Mouse (Mus musculus): Measurements from ENCODE around the gene Plekhs1. TPM values are rescaled to one million over a fixed set of nuclear protein-coding genes. Genes with fewer than 3 reads are reported as not detected.

Gene Plekhs1
- total and polyA plus RNA-seq, 2 experiments from 2014 or later, result 0.05 to 0.31 TPM

DNA sequence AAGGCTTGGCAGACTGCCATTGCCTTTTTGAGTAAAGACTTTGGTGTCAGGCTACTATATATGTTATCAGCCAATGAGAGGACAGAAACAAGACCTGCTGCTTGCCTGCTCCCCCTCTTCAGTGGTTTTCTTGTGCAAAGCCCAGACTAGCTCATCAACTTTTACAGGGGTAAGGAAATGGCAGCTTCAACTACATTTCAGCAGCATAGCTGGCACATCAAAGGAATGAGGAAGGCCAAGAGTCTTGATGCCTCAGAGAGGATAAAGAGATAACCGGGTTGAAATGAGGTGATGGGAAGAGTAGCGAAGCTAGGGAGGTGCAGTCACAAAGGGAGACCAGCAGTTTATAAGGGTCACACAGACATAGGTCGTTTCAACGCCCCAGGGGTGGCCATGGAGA is 3.9 kb upstream of the Plekhs1 start:
- DNase-seq (ENCODE audit: low spot score) (no peak), ATAC-seq (ENCODE audit: insufficient read depth, low read depth) (no peak)
- H3K9ac ChIP-seq (replicated peaks; ENCODE audit: low read depth, low read length), result no peak overlapping the region
- H3K4me1 ChIP-seq (ENCODE audit: control insufficient read depth, insufficient read depth), result no peaks in the 10 kb centered on the region
- no peak for TF ChIP-seq EP300 (IDR thresholded peaks at IDR 0.05; ENCODE audit: low read depth)
- no peak for TF ChIP-seq CTCF (IDR thresholded peaks at IDR 0.05; ENCODE audit: low read depth)
- no peaks in the 10 kb centered on the region for H3K9me3 ChIP-seq (replicated peaks; ENCODE audit: control insufficient read depth, low read length)
- no peaks in the 10 kb centered on the region for H3K36me3 ChIP-seq (replicated peaks; ENCODE audit: control insufficient read depth, insufficient read depth, low read length)
- WGBS, result 65% methylated on average over 4 of the region's 4 CpGs
- H3K27me3 ChIP-seq (ENCODE audit: control insufficient read depth, insufficient read depth, low read length), result no peaks in the 10 kb centered on the region
- no peak overlapping the region for H3K4me2 ChIP-seq (ENCODE audit: low read depth, low read length)
- H3K4me3 ChIP-seq (ENCODE audit: low read depth, low read length), result no peak overlapping the region
- no peak overlapping the region for H3K27ac ChIP-seq (ENCODE audit: low read depth)

DNA sequence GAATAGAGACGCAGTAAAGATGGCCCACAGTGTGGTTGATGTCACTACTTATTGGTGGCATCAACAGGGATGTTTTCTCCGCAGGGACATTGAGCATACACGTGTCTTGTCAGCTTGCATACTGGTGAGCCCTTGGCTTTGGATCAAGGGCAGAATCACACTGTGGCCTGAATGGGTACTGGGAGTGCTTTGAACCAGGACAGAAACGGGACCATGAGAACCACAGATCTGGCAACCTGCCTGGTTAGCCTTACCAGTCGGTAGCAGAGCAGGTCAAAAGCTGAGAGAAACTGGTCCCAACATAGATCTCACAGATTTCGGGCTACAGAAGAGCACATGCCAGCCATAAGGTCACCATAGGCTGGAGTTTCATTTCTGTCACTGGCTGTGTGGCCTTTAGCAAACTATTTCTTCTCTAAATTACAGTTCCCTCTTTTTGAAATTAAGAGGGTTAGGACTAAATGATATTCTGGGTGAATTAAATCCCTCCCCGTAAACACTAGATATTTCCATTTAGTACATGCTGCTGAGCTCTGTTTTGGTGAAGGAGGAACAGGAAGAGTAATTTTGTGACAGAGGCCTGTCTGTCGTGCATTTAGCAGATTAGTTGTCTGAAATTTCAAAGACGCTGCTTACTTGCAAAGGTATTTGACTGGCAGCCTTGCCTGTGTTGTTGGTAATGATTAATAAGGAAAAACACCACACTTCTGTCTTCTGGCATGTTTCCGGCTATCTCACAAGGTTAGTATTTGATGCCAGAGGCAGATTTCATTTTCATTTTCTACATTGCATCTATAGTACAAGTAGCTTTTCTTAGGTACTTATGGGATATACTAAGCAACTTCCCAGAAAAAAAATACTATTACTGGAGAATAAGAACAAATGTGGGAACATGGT is 2.0 kb upstream of the Plekhs1 start:
- Histone ChIP-seq H3K9ac (replicated peaks; ENCODE audit: low read depth, low read length) (no peak overlapping the region), H3K27ac (ENCODE audit: low read depth) (no peak overlapping the region), H3K9me3 (replicated peaks; ENCODE audit: control insufficient read depth, low read length) (no peaks in the 10 kb centered on the region), H3K36me3 (replicated peaks; ENCODE audit: control insufficient read depth, insufficient read depth, low read length) (no peaks in the 10 kb centered on the region), H3K4me2 (ENCODE audit: low read depth, low read length) (no peak overlapping the region), H3K4me3 (ENCODE audit: low read depth, low read length) (no peak overlapping the region), H3K27me3 (ENCODE audit: control insufficient read depth, insufficient read depth, low read length) (no peaks in the 10 kb centered on the region), H3K4me1 (ENCODE audit: control insufficient read depth, insufficient read depth) (no peaks in the 10 kb centered on the region)
- no peak for ATAC-seq (ENCODE audit: insufficient read depth, low read depth)
- no peak for TF ChIP-seq EP300 (IDR thresholded peaks at IDR 0.05; ENCODE audit: low read depth)
- no peak for TF ChIP-seq CTCF (IDR thresholded peaks at IDR 0.05; ENCODE audit: low read depth)
- 79% methylated on average over 10 of the region's 10 CpGs for WGBS
- DNase-seq (ENCODE audit: low spot score), result no peak

DNA sequence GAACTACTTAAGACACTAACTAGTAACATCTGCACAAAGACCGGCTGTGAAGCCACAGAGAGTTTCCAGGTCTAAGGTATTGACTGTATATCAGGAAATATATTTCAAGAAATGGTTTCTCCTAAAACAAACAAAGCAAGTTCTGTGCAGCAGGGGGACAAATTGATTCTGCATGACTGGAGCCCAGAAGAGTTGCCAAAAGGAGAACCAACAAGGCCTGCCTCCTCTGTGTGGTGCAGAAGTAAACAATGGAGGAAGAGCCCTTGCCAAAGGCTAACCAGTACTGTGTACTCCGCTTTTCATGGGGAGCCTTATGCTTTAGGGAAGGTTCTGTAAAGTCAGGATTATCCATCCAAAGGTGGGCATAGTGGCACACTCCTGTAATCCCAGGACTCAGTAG is 1.2 kb upstream of the Plekhs1 start:
- Histone ChIP-seq H3K4me3 (ENCODE audit: low read depth, low read length) (no peak overlapping the region), H3K36me3 (replicated peaks; ENCODE audit: control insufficient read depth, insufficient read depth, low read length) (no peaks in the 10 kb centered on the region), H3K27me3 (ENCODE audit: control insufficient read depth, insufficient read depth, low read length) (no peaks in the 10 kb centered on the region), H3K4me2 (ENCODE audit: low read depth, low read length) (no peak overlapping the region), H3K4me1 (ENCODE audit: control insufficient read depth, insufficient read depth) (no peaks in the 10 kb centered on the region), H3K9ac (replicated peaks; ENCODE audit: low read depth, low read length) (no peak overlapping the region), H3K27ac (ENCODE audit: low read depth) (no peak overlapping the region), H3K9me3 (replicated peaks; ENCODE audit: control insufficient read depth, low read length) (no peaks in the 10 kb centered on the region)
- ATAC-seq (ENCODE audit: insufficient read depth, low read depth), result no peak
- WGBS, result 82% methylated on average over 2 of the region's 2 CpGs
- DNase-seq (ENCODE audit: low spot score), result no peak
- TF ChIP-seq EP300 (IDR thresholded peaks at IDR 0.05; ENCODE audit: low read depth) (no peak), CTCF (IDR thresholded peaks at IDR 0.05; ENCODE audit: low read depth) (no peak)

DNA sequence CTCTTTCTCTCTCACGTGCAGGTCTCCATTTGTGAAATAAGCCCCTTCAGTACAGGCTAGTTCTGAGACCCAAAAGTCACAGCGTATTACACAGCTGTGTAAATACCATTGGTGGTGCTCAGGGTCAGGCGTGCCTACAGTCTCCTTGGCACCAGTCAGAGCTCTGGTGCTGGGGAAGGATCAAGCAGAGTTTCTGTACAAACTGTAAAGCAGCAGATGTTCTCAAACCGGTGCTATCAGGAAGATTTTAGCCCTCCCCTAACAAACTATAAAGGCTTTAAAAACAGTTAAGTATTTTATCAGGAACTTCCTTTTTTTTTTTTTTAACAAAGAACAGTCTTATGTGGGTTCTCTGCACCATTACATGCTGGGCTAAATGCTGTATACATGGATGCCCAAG is 1.3 kb downstream of the Plekhs1 start:
- TF ChIP-seq EP300 (IDR thresholded peaks at IDR 0.05; ENCODE audit: low read depth) (no peak), CTCF (IDR thresholded peaks at IDR 0.05; ENCODE audit: low read depth) (no peak)
- no peak overlapping the region for H3K9ac ChIP-seq (replicated peaks; ENCODE audit: low read depth, low read length)
- ATAC-seq (ENCODE audit: insufficient read depth, low read depth) (no peak), DNase-seq (ENCODE audit: low spot score) (no peak)
- H3K27ac ChIP-seq (ENCODE audit: low read depth), result no peak overlapping the region
- H3K9me3 ChIP-seq (replicated peaks; ENCODE audit: control insufficient read depth, low read length), result no peaks in the 10 kb centered on the region
- no peaks in the 10 kb centered on the region for H3K27me3 ChIP-seq (ENCODE audit: control insufficient read depth, insufficient read depth, low read length)
- 77% methylated on average over 4 of the region's 4 CpGs for WGBS
- no peak overlapping the region for H3K4me2 ChIP-seq (ENCODE audit: low read depth, low read length)
- H3K4me3 ChIP-seq (ENCODE audit: low read depth, low read length), result no peak overlapping the region
- H3K36me3 ChIP-seq (replicated peaks; ENCODE audit: control insufficient read depth, insufficient read depth, low read length), result no peaks in the 10 kb centered on the region
- no peaks in the 10 kb centered on the region for H3K4me1 ChIP-seq (ENCODE audit: control insufficient read depth, insufficient read depth)

DNA sequence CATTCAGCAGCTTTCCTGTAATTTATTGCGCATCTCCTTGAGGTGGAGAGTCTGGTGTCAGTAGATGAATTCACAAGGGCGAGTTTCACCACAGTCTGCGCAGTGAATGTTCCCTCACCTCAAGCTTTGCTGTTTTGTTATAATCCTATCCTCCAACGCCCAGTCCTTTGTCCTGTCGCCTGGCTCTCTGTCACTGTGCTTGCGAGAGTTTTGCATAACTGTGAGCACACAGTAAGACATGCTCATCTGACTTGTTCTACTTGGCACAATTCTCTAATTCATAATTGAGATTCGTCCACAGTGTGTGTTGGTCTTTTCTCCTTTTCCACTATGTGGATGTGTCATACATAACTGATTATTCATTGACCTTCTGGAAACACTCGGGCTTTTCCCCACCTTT is 5.0 kb downstream of the Plekhs1 start:
- H3K27ac ChIP-seq (ENCODE audit: low read depth), result no peak overlapping the region
- TF ChIP-seq EP300 (IDR thresholded peaks at IDR 0.05; ENCODE audit: low read depth) (no peak), CTCF (IDR thresholded peaks at IDR 0.05; ENCODE audit: low read depth) (no peak)
- no peak overlapping the region for H3K4me2 ChIP-seq (ENCODE audit: low read depth, low read length)
- no peak overlapping the region for H3K4me3 ChIP-seq (ENCODE audit: low read depth, low read length)
- H3K9me3 ChIP-seq (replicated peaks; ENCODE audit: control insufficient read depth, low read length), result no peaks in the 10 kb centered on the region
- H3K9ac ChIP-seq (replicated peaks; ENCODE audit: low read depth, low read length), result no peak overlapping the region
- ATAC-seq (ENCODE audit: insufficient read depth, low read depth) (no peak), DNase-seq (ENCODE audit: low spot score) (no peak)
- no peaks in the 10 kb centered on the region for H3K4me1 ChIP-seq (ENCODE audit: control insufficient read depth, insufficient read depth)
- WGBS, result 78% methylated on average over 8 of the region's 8 CpGs
- no peaks in the 10 kb centered on the region for H3K36me3 ChIP-seq (replicated peaks; ENCODE audit: control insufficient read depth, insufficient read depth, low read length)
- no peaks in the 10 kb centered on the region for H3K27me3 ChIP-seq (ENCODE audit: control insufficient read depth, insufficient read depth, low read length)
